Mouse (Mus musculus) liver, embryonic 15.5 days (tissue): Measurements from ENCODE around the gene Mctp1. TPM values are rescaled to one million over a fixed set of nuclear protein-coding genes. Genes with fewer than 3 reads are reported as not detected.

Experiments used
- ATAC-seq: fragments of 200-750 bp; cut with Nextera tagmentation; 2 replicates; pipeline ENCODE4 v1.8.0; 2017; ENCODE audit warnings: moderate number of reproducible peaks, mild to moderate bottlenecking, moderate library complexity; ENCODE audit not compliant: insufficient read depth
- H3K27ac ChIP-seq: fragments of 300-500 bp; sonication (generic); replicated peaks from 2 replicates; pipeline ENCODE4 v1.5.1; 2015; ENCODE audit warnings: mild to moderate bottlenecking, inconsistent platforms
- H3K27me3 ChIP-seq: fragments of 300-500 bp; sonication (generic); 2 replicates; pipeline ENCODE4 v1.6.1; 2015; ENCODE audit warnings: mild to moderate bottlenecking, inconsistent platforms
- H3K36me3 ChIP-seq: fragments of 300-500 bp; sonication (generic); replicated peaks from 2 replicates; pipeline ENCODE4 v1.6.1; 2015; ENCODE audit warnings: moderate library complexity, mild to moderate bottlenecking, inconsistent platforms
- H3K4me1 ChIP-seq: fragments of 300-500 bp; sonication (generic); replicated peaks from 2 replicates; pipeline ENCODE4 v1.6.1; 2015; ENCODE audit warnings: inconsistent platforms
- H3K4me2 ChIP-seq: fragments of 300-500 bp; sonication (generic); 2 replicates; pipeline ENCODE4 v1.6.1; 2015; ENCODE audit warnings: moderate library complexity, mild to moderate bottlenecking, inconsistent platforms
- H3K4me3 ChIP-seq: fragments of 300-500 bp; sonication (generic); replicated peaks from 2 replicates; pipeline ENCODE4 v1.5.1; 2015; ENCODE audit warnings: mild to moderate bottlenecking, inconsistent platforms
- H3K9ac ChIP-seq: fragments of 300-500 bp; sonication (generic); 2 replicates; pipeline ENCODE4 v1.6.1; 2015; ENCODE audit warnings: moderate library complexity, mild to moderate bottlenecking, inconsistent platforms
- H3K9me3 ChIP-seq: fragments of 300-500 bp; sonication (generic); replicated peaks from 2 replicates; pipeline ENCODE4 v1.6.1; 2016; ENCODE audit warnings: inconsistent platforms
- WGBS: fragments of 180-500 bp; shearing (Covaris S2); methylation state at CpG from one replicate; pipeline ENCODE4 v1.1.7; 2015; ENCODE audit warnings: mixed read lengths; ENCODE audit not compliant: insufficient replicate concordance; 5-methylcytosine and 5-hydroxymethylcytosine counted together
- polyA plus RNA-seq: library from polyadenylated mRNA; unstranded; fragments of >200 nt; fragmentation: Nextera tagmentation; extraction: Ambion mirVana; gene quantifications from 2 replicates; pipeline ENCODE4 v1.2.1, GENCODE M21; 2015

The Mctp1 gene
- polyA plus RNA-seq, 1 experiment from 2014 or later: 2.2 TPM

DNA sequence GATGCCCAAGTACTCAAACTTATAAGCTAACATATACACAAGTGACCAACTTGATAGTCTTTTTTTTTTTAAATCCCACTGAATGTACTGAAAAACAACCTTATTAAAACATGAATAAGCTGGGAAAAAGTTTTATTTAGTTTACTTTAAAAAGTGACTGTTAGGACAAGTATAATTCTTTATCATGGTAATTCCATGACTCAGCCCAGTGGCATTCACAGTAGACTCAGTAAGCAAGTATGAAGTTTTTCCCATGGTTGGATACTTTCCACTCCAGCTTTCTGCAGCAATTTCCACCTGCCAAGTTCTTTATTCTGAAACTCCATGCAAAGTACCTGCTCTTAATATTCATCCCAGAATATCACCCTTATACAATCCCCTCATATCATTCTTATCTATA, 97.3 kb downstream of the Mctp1 start:
- Histone ChIP-seq H3K4me1 (no peaks in the 10 kb centered on the region), H3K36me3 (no peaks in the 10 kb centered on the region), H3K9me3 (no peaks in the 10 kb centered on the region), H3K27me3 (no peaks in the 10 kb centered on the region), H3K9ac (no peak overlapping the region), H3K4me2 (no peak overlapping the region), H3K27ac (no peak overlapping the region), H3K4me3 (no peak overlapping the region)
- ATAC-seq: no peak

DNA sequence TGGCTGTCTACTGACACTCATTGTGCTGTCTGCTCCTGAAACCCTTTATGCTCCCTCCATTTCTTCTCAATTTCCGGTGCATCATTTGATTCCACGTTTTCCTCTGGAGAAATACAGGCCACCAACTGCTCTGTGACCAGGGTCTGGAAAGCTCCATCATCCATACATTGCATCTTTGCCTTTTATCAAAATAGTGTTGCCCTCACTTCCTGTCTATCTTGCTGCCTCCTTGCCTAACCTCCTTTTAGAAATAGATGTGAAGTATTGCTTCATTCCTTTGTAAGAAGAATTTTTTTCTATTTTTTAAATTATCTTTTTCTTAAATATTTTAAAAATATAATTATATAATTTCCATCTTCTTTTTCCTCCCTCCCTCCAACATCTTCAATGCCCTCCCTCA, 98.7 kb downstream of the Mctp1 start:
- no peak overlapping the region for H3K27ac ChIP-seq
- no peaks in the 10 kb centered on the region for H3K4me1 ChIP-seq
- H3K4me2 ChIP-seq: no peak overlapping the region
- H3K36me3 ChIP-seq: no peaks in the 10 kb centered on the region
- ATAC-seq: no peak
- WGBS: 72% methylated on average over 2 of the region's 2 CpGs
- no peak overlapping the region for H3K4me3 ChIP-seq
- no peaks in the 10 kb centered on the region for H3K27me3 ChIP-seq
- H3K9me3 ChIP-seq: no peaks in the 10 kb centered on the region
- no peak overlapping the region for H3K9ac ChIP-seq

DNA sequence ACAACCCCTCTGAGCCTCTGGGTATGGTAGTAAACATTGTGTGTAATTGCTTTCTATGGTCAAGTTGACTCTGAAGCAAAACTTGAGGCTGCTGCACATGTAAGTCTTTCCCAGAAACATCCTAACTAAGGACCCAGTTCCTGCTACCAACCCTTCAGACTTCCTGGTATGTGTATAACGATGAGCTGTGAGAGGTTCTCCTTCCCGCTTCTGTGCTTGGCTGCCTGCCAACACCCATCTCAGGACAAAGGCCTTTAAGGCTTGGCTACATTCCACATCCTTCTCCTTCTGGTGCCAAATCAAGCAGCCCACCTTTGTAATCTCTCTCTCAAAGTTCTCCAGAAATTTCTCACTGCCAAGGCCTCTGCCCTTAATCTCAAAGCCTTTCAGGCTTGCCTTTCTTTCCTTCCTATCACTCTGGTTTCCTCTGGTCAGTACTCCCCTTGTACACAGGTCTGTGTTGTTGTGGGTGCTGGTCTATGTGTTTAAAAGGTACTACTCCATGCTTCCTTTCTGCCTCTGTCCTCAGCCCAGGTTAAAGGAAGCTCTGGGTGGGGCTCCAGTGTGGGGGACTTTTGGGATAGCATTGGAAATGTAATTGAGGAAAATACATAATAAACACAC, 99.9 kb downstream of the Mctp1 start:
- 34% methylated on average over 2 of the region's 2 CpGs for WGBS
- Histone ChIP-seq H3K4me2 (no peak overlapping the region), H3K27me3 (no peaks in the 10 kb centered on the region), H3K9ac (no peak overlapping the region), H3K9me3 (no peaks in the 10 kb centered on the region), H3K4me1 (no peaks in the 10 kb centered on the region), H3K27ac (no peak overlapping the region), H3K36me3 (no peaks in the 10 kb centered on the region), H3K4me3 (no peak overlapping the region)
- ATAC-seq: no peak

DNA sequence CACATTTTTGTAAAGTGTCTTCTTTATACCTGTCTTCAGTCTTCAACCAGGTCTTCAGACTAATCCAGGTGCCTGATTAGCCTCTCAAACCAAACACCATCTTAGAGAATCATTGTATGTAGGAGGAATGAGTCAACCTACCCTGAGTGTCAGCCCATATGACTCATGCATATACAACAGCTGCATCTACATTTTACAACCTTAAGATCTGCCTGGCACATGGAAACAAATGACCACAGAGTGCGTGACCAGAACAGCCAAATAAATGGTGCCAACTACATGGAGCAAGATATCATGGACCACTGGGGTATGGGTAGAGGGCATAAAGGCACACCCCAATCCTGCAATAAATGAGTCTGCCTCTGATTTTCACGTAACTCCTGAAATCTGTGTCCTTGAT, 131.6 kb downstream of the Mctp1 start:
- Histone ChIP-seq H3K27ac (no peak overlapping the region), H3K36me3 (no peaks in the 10 kb centered on the region), H3K9me3 (no peaks in the 10 kb centered on the region), H3K4me3 (no peak overlapping the region), H3K4me2 (no peak overlapping the region), H3K9ac (no peak overlapping the region), H3K27me3 (no peaks in the 10 kb centered on the region), H3K4me1 (no peaks in the 10 kb centered on the region)
- 65% methylated on average over 2 of the region's 2 CpGs for WGBS
- ATAC-seq: no peak

DNA sequence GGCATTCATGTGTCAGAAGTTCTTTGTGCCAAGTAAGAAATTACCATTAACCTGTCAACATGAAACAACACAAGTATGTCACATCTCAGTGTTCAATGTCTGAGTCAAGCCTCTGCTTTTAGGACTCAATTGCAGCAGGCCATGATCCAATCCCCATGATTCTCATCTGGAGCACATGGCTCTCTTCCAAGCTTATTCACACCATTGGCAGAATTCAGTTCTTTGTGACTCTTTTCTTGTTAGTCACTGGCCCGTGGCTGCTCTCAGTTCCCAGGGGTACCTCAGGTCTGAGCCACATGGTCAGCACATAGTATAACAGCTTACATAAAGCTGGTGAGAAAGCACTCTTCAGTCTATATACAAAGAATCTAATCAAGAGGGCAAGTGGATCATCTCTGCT, 138.8 kb downstream of the Mctp1 start:
- no peak overlapping the region for H3K27ac ChIP-seq
- H3K9ac ChIP-seq: no peak overlapping the region
- no peak overlapping the region for H3K4me2 ChIP-seq
- no peaks in the 10 kb centered on the region for H3K36me3 ChIP-seq
- H3K4me1 ChIP-seq: no peaks in the 10 kb centered on the region
- no peaks in the 10 kb centered on the region for H3K9me3 ChIP-seq
- WGBS: 50% methylated on average over 1 of the region's 1 CpGs
- ATAC-seq: no peak
- H3K27me3 ChIP-seq: no peaks in the 10 kb centered on the region
- no peak overlapping the region for H3K4me3 ChIP-seq

DNA sequence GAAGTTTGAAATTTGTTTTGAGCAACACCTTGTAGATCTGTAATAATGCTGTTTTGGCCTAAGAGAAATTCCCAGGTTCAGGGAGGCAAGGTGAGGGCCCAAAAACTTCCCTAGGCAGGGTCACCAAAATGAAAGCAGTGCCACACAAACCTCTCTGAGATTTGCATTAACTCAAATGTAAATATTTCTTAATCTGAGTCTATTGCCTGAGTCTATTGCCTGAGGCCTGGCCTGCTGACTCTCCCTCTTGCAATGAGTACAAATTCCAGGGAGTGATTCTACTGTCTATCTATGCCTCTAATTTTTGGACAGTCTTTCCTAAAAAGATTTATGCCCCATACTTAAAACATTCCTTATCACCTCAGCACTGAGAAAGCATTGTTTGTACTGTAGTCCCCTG, 143.0 kb downstream of the Mctp1 start:
- Histone ChIP-seq H3K9me3 (no peaks in the 10 kb centered on the region), H3K27ac (no peak overlapping the region), H3K27me3 (no peaks in the 10 kb centered on the region), H3K4me2 (no peak overlapping the region), H3K36me3 (no peaks in the 10 kb centered on the region), H3K4me1 (no peaks in the 10 kb centered on the region), H3K9ac (no peak overlapping the region), H3K4me3 (no peak overlapping the region)
- no peak for ATAC-seq

DNA sequence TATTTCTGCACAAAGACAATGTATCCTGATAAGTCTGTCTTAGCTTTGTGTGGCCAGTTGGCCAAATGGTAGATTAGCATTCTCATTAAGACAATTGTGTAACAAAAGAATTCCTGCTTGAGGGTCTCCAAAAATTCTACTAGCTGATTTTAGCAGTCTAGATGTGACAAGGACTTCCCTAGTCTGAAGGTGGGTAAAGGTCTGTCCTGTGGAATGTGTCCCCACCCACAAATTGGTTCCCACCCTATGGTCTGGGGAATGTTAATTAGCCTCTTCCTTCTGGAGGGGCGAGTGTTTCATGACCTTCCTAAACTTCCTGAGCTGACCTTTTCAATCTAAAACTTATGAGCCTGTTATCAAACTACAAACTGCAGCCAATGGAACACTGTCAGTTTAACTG, 143.4 kb downstream of the Mctp1 start:
- 33% methylated on average over 1 of the region's 1 CpGs for WGBS
- H3K4me2 ChIP-seq: no peak overlapping the region
- H3K4me3 ChIP-seq: no peak overlapping the region
- H3K4me1 ChIP-seq: no peaks in the 10 kb centered on the region
- H3K27ac ChIP-seq: no peak overlapping the region
- H3K27me3 ChIP-seq: no peaks in the 10 kb centered on the region
- H3K9me3 ChIP-seq: no peaks in the 10 kb centered on the region
- no peaks in the 10 kb centered on the region for H3K36me3 ChIP-seq
- H3K9ac ChIP-seq: no peak overlapping the region
- no peak for ATAC-seq

DNA sequence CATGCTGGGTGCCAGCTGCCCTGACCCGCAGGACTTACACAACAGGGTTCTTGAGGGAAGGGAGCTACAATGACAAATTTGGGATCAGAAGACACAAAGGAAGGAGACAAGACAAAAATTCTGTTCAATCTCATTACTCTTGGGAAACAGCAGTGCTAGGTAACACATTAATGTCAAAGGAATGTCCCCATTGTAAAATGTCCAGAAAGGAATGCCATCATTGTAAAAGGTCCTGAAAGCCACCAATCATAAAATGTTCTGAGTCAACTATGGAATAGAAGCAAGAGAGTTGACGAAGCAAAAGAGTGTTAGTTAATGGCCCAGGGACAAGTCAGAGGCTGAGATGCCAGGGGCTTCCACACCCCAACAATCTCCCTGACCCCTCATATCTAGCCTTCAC, 145.6 kb downstream of the Mctp1 start:
- no peak overlapping the region for H3K4me3 ChIP-seq
- H3K9ac ChIP-seq: no peak overlapping the region
- H3K9me3 ChIP-seq: no peaks in the 10 kb centered on the region
- H3K27ac ChIP-seq: no peak overlapping the region
- no peaks in the 10 kb centered on the region for H3K4me1 ChIP-seq
- no peaks in the 10 kb centered on the region for H3K36me3 ChIP-seq
- H3K27me3 ChIP-seq: no peaks in the 10 kb centered on the region
- ATAC-seq: no peak
- WGBS: 61% methylated on average over 2 of the region's 2 CpGs
- H3K4me2 ChIP-seq: no peak overlapping the region

DNA sequence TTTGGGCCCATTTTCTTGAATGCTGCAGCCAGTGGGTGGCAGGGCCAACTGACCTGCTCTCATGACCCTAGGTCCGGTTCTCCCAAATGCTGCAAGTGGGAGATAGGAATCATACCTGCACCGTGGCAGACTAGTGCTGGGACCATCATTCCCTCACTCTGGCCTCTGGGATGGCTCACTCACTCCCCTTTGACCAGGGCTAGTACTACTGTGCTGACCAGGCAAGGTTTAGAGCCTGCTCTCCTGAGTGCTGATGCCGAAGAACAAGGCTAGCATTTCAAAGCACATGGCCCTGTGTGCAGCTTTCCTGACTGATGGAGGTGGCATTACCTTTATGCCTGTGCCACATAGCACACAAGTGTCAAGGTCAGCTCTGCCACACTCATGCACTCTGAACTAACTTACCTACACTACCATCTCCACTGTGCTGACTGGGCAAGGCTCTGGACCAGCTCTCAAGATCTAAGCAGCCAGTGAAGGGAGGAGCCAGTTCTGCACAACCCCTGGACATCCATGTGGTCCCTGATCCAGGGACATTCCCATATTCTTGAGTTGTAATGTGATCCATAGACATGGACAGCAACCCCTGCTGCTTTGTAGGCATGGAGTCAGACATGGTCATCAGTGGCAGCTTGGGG, 146.7 kb downstream of the Mctp1 start:
- Histone ChIP-seq H3K9me3 (no peaks in the 10 kb centered on the region), H3K4me1 (no peaks in the 10 kb centered on the region), H3K27me3 (no peaks in the 10 kb centered on the region), H3K4me3 (no peak overlapping the region), H3K36me3 (no peaks in the 10 kb centered on the region), H3K27ac (no peak overlapping the region), H3K9ac (no peak overlapping the region), H3K4me2 (no peak overlapping the region)
- WGBS: 65% methylated on average over 3 of the region's 3 CpGs
- no peak for ATAC-seq

DNA sequence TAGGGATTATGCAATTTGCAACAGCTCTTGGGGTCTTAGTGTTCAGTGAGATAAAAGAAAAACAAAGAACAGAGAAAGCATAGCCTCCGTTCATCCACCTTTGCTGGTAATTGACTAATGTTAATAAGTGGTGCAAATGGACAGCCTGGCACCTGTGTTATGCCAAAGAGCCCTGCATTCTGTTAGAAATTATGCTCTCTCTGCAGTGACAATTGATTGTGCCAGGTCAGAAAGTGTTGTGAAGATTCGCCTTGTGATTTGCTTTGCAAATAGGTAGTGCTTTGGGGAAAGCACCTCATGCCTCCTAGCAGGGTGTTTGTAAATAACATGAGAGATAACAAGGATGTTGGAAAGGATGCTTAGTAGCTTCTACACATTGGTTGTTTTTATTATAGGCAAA, 163.5 kb downstream of the Mctp1 start:
- Histone ChIP-seq H3K27ac (no peak overlapping the region), H3K9ac (no peak overlapping the region), H3K9me3 (no peaks in the 10 kb centered on the region), H3K27me3 (no peaks in the 10 kb centered on the region), H3K4me1 (no peaks in the 10 kb centered on the region), H3K4me3 (no peak overlapping the region), H3K4me2 (no peak overlapping the region), H3K36me3 (no peaks in the 10 kb centered on the region)
- 60% methylated on average over 2 of the region's 2 CpGs for WGBS
- no peak for ATAC-seq

DNA sequence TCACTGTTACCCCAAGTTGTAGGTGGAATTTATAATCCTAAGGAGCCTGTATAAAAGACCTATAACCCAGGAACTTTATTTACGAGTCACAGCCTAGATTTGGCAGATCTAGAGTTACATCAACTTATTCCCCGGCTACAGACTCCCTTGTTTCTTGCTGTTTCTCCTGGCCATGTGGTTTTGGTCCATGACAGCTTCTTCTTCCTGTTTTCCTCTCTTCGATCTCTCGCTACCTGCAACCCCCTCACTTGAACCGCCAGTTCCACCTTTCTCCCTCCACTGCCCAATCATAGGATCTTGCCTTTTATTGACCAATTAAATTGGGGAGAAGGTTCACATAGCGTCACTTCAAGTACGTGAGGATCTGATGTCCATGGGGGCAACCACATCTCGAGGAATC, 176.6 kb downstream of the Mctp1 start:
- H3K4me2 ChIP-seq: no peak overlapping the region
- H3K27ac ChIP-seq: no peak overlapping the region
- no peak overlapping the region for H3K9ac ChIP-seq
- H3K9me3 ChIP-seq: no peaks in the 10 kb centered on the region
- no peaks in the 10 kb centered on the region for H3K36me3 ChIP-seq
- no peak for ATAC-seq
- H3K27me3 ChIP-seq: no peaks in the 10 kb centered on the region
- WGBS: 41% methylated on average over 8 of the region's 8 CpGs
- no peak overlapping the region for H3K4me3 ChIP-seq
- no peaks in the 10 kb centered on the region for H3K4me1 ChIP-seq

DNA sequence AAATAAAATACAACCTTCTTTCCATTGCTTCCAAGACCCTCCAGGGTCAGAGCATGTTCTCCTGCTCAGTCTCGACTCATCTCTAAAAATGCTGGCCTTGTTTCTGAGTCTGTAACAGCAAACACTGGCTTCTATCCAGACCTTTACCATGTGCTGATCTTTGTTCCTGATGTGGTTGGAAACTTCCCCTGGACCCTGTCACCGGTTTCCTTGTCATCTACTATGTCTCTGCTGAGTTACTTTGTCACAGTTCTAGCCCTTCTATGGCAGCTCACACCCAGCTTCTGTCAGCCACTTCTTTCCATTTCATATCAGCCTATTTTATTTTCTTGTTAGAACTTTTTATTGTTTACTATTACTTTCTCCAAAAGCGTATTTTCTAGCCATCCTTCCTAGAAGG, 177.3 kb downstream of the Mctp1 start:
- Histone ChIP-seq H3K9ac (no peak overlapping the region), H3K4me1 (no peaks in the 10 kb centered on the region), H3K9me3 (no peaks in the 10 kb centered on the region), H3K27ac (no peak overlapping the region), H3K36me3 (no peaks in the 10 kb centered on the region), H3K27me3 (no peaks in the 10 kb centered on the region), H3K4me2 (no peak overlapping the region), H3K4me3 (no peak overlapping the region)
- whole genome bisulfite sequencing: 32% methylated on average over 3 of the region's 3 CpGs
- no peak for ATAC-seq
